Mouse (Mus musculus) embryo, embryonic 9.5 days (tissue): ENCODE measurements around the gene Ccl28.
"Not testable (repeated sequence)": the region's sequence is repeated elsewhere in the genome, so short reads cannot be mapped to it uniquely, and the experiment has no call there.

ENCODE experiments used
- DNase-seq: peaks from one replicate; pipeline ENCODE4 v3.0.0-alpha.2; 2017; ENCODE audit errors: extremely low spot score

Gene Ccl28

DNA sequence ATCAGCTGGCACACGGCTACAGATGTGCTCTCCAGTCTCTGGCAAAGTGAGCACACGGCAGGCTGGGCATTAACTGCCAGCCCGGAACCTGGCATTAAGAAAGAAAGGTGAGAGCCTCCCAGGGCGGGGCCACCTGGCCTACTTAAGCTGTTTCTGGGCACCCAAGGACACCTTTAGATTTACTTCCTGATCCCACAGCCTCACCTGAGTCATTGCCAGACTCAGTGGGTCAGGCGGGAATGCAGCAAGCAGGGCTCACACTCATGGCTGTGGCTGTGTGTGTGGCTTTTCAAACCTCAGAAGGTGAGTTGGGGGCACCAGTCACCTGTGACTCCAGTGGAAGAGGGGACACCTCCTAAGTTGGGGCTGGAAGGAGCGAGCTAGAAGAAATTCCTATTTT is at the start of gene Ccl28:
Gene Ccl28 (plus strand): TSS at position 186 of the 400 bp plus-strand sequence.
- DNase-seq = no peak

DNA sequence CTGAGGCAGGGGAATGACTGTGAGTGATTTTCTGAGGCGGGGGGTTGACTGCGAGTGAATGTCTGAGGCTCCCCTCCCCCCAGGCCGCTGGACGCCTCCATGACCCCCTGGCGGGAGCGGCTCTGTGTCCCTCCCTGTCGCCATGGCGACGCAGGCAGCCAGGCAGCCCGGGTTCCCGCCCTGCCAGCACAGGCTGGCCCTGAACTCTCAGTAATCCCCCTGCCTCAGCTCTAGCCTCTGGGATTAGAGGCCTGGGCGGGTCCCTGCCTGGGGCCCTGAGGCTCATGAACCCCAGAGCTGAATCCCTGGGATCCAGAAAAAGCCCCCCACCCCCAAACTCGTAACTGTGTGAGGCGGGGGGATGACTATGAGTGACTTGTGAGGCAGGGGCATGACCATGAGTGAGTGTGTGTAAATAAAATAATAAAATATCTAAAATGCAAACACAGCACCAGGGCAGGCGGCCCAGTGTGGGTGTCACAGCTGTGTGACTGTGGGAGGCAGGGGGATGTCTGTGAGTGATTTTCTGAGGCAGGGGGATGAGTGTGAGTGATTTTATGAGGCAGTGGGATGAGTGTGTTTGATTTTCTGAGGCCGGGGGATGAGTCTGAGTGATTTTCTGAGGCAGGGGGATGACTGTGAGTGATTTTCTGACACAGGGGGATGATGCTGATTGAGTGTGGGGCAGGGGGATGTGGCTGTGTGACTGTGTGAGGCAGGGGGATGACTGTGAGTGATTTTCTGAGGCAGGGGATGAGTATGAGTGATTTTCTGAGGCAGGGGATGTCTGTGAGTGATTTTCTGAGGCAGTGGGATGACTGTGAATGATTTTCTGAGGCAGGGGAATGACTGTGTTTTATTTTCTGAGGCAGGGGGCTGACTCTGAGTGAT is 27.1 kb upstream of the Ccl28 start:
- peak; percentile 76 for DNase-seq

DNA sequence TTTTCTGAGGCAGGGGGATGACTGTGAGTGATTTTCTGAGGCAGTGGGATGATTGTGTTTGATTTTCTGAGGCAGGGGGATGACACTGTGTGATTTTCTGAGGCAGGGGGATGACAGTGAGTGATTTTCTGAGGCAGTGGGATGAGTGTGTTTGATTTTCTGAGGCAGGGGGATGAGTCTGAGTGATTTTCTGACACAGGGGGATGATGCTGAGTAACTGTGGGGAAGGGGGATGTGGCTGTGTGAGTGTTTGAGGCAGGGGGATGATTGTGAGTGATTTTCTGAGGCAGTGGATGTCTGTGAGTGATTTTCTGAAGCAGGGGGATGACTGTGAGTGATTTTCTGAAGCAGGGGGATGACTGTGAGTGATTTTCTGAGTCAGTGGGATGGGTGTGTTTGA is 25.2 kb upstream of the Ccl28 start:
- DNase-seq = peak; percentile 45

DNA sequence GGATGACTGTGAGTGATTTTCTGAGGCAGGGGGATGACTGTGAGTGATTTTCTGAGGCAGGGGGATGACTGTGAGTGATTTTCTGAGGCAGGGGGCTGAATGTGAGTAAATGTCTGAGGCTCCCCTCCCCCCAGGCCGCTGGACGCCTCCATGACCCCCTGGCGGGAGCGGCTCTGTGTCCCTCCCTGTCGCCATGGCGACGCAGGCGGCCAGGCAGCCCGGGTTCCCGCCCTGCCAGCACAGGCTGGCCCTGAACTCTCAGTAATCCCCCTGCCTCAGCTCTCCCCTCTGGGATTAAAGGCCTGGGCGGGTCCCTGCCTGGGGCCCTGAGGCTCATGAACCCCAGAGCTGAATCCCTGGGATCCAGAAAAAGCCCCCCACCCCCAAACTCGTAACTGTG is 24.6 kb upstream of the Ccl28 start:
- not testable (repeated sequence) for DNase-seq

DNA sequence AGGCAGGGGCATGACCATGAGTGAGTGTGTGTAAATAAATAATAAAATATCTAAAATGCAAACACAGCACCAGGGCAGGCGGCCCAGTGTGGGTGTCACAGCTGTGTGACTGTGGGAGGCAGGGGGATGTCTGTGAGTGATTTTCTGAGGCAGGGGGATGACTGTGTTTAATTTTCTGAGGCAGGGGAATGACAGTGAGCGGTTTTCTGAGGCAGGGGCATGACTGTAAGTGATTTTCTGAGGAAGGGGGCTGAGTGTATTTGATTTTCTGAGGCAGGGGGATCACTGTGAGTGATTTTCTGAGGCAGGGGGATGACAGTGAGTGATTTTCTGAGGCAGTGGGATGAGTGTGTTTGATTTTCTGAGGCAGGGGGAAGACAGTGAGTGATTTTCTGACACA is 24.1 kb upstream of the Ccl28 start:
- DNase-seq = not testable (repeated sequence)

DNA sequence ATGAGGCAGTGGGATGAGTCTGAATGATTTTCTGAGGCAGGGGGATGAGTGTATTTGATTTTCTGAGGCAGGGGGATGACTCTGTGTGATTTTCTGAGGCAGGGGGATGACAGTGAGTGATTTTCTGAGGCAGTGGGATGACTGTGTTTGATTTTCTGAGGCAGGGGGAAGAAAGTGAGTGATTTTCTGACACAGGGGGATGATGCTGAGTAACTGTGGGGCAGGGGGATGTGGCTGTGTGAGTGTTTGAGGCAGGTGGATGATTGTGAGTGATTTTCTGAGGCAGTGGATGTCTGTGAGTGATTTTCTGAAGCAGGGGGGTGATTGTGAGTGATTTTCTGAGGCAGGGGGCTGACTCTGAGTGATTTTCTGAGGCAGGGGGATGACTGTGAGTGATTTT is 23.5 kb upstream of the Ccl28 start:
- peak; percentile 83 for DNase-seq

DNA sequence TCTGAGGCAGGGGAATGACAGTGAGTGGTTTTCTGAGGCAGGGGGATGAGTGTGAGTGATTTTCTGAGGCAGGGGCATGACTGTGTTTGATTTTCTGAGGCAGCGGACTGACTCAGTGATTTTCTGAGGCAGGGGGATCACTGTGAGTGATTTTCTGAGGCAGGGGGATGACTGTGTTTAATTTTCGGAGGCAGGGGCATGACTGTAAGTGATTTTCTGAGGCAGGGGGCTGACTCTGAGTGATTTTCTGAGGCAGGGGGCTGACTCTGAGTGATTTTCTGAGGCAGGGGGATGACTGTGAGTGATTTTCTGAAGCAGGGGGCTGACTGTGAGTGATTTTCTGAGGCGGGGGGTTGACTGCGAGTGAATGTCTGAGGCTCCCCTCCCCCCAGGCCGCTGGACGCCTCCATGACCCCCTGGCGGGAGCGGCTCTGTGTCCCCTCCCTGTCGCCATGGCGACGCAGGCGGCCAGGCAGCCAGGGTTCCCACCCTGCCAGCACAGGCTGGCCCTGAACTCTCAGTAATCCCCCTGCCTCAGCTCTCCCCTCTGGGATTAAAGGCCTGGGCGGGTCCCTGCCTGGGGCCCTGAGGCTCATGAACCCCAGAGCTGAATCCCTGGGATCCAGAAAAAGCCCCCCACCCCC is 20.8 kb upstream of the Ccl28 start:
- DNase-seq = peak; percentile 74

DNA sequence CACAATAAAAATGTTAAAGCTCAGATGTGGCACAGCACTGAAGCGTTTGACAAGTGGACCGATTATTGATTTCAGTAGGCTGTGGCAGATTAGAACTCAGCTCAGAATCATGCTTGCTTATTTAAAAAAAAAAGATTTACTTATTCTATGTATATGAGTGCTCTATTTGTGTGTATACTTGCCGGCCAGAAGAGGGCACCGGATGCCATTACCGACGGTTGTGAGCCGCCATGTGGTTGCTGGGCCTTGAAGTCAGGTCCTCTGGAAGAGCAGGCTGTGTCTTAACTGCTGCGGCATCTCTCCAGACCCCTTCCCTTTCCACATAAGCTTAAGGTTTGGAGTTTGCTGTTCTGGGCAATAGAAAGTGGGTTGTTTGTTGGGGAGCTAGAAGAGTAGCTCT is 19.7 kb upstream of the Ccl28 start:
- DNase-seq = not testable (repeated sequence)

DNA sequence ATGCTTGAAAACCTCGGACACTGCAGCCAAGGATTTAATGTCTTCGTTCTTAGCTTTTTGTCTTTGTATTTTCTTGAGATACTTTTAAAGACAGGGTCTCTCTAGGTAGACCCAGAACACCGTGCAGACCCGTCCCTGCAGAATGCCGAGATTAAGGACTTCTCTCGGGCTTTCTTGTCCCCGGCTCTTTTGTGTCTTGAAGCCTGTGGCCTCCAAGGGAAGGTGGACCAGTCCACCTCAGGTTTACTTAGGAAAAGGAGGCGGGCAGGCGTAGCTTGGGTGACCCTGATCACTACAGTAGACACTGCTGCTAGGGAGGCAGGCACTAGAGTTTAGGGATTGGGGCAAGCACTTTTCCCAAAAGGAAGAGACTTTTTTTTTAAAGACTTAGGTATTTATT is 19.3 kb upstream of the Ccl28 start:
- DNase-seq = not testable (repeated sequence)

DNA sequence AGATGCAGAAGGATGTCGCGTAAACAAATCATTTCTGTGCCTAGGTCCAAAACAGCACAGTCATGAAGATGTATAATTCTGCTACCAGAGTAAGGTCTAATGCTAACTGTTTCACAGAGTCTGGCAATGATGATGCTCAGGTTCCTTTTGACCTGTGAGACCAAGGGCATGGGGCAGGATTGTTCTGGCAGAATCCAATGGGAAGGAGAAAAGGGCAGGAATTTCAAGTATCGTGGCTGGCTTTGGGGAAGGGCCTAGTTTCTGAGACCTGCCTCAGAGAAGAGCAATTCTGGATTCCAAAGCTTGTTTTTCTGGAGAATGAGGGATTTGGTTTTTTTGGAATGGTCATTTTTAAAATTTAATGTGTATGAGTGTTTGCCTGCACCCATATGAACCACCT is 4.8 kb upstream of the Ccl28 start:
- DNase-seq = no peak

DNA sequence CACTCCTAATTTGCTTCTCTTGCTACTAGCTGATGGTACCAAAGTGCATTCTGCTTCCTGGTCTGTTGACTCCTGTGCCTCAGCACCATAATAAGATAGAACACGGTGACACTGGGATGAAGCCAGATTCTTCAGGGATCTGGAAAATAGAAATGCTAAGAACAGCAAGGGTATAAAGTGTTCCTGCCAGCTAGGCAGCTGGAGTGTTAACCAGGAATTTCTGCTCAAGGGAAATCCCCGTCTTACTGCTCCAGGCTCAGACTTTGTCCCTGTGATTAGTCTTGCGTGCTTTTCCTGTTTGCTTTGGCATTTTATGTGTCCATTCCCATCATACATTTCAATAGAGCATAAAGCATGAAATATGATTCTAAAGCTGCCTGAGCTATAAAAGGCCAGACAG is 3.9 kb upstream of the Ccl28 start:
- no peak for DNase-seq

DNA sequence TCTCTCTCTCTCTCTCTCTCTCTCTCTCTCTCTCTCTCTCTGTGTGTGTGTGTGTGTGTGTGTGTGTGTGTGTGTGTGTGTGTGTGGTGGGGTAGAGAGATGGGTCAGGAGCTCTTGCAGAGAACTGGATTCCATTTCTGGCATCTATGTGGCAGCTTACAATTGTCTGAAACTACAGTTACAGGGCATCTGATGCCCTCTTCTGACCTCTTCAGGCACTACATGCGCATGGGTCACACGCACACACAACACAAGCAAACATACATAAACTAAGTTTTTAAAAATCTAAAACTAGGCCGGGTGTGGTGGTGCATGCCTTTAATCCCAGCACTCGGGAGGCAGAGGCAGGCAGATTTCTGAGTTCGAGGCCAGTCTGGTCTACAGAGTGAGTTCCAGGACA is 2.3 kb downstream of the Ccl28 start:
- not testable (repeated sequence) for DNase-seq

DNA sequence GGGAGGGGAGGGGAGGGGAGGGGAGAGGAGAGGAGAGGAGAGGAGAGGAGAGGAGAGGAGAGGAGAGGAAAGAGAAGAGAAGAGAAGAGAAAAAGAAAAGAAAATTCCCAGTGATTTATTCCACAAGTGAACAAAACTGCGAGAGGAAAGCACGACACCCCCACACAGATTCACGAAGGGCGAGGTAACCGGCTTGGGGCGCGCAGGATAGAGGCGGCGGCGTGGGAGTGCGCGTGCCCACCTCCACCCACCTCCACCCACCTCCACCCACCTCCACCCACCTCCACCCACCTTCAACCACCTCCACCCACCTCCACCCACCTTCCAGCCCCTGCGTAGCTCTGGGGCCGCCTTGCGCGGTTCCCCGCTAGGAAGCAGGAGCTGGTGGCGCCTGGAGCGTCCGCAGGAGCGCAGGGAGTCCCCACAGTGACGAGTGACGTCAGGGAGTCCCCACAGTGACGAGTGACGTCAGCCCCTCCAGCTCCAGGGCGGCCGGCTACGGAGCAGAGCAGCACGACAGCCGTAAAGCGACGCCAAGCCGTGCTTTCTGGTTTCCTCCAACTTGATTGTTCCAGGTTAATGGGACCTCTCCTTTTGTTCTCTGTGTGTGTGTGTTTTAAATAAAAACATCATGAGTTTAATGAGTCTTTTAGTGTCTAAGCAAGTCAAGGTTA is 8.0 kb downstream of the Ccl28 start:
- peak; percentile 83 for DNase-seq

DNA sequence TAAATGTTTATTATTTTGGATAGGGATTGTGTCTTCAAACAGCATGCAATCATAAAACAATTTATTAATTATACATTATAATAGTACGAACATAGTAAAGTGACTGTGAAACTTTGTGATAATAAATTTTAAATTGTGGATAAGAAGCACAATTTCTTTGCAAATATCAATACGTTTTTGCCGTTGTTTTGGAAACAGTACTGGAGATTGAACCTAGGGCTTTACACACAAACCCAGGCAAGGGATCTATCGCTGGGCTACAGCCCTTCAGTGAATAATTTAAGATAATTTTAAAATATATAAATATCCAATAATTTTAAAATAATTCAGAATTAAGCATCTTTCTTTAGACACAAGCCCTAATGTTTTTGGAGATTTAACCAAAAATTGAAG is 8.5 kb downstream of the Ccl28 start:
- no peak for DNase-seq

DNA sequence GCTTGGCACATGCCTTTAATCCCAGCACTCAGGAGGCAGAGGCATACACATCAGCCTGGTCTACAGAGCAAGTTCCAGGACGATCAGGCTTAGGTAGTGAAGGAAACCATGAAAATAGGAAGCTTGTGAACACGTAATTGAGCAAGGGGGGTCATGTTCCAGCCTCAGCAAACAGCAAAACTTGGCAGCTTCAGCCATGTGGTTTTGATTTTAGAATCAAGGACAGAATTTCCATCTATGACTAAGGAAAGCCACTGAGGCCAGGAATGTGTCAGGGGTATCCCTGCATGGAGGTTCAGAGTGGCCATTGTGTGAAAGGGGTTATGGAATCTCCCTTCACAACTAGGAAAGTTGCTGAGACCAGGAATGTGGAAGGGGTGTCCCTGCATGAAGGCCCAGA is 11.9 kb downstream of the Ccl28 start:
- no peak for DNase-seq

DNA sequence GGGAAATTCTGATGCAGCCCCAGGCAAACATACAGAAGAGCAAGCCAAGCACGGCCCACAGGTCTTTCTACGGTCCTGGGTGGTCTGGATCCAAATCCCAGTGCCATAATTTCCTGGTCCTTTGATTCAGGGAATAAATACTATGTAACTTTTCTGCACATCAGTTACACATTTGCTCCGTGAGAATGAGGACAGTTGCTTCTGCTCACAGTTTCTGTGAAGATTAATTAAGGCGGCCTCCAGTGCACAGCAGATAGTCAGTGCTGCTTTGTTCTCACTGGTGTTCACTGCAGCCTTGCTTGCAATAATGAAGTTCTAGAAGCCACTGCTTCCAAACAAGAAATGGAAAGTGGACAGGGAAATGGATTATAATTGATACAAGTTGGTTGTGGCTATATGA is 14.2 kb downstream of the Ccl28 start:
- no peak for DNase-seq

DNA sequence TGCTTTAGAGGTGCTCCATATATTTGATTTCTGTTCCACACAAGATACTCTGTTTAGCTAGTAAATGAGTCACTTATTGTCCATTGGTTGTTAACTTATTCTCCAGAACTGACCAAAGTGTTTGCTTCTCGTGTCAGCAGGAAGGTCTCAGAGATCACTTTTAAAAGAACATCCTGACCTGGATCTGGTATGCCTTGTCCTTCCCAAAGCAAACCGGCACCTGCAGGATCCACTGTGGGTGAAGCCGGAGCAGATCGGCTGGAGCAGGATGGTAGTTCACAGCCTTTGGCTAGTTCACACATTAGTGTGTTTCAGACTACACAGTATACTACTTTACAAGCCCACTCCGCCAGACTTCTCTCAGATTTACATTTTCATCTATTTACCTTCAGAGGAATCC is 14.8 kb downstream of the Ccl28 start:
- no peak for DNase-seq

DNA sequence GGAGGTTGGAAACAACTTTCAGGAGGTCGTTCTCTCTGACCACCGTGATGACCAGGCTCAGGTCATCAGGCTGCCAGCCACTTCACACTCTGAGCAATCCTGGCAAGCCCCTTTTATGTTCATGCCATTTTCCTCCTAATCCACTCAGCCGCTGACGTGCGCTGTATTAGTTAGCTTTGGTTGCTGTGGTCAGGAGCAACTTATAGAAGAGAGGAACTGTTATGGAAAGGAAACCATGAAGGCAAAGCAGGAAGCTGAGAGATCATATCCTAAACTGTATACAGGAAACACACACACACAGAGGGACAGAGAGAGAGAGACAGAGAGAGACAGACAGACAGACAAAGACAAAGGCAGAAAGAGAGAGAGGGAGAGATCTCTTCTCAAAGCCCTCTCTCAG is 15.7 kb downstream of the Ccl28 start:
- no peak for DNase-seq

DNA sequence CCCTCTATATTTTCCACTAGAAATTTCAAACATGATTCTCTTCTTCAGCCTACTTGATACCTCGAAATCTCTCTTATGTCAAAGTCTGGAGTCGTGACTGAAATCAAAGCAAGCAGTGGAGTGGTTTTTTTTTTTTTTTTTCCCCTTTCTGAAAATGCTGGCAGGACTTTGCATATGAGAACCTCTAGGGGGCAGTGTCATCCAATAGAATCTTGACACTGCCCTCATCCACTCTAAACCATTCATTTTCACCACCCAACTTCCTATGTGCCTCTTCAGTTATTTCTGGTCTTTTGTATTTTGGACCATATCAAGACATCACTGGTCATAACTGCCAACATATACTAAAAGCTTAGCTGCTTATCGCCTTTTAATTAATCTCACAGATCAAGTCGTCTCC is 16.9 kb downstream of the Ccl28 start:
- peak; percentile 15 for DNase-seq

DNA sequence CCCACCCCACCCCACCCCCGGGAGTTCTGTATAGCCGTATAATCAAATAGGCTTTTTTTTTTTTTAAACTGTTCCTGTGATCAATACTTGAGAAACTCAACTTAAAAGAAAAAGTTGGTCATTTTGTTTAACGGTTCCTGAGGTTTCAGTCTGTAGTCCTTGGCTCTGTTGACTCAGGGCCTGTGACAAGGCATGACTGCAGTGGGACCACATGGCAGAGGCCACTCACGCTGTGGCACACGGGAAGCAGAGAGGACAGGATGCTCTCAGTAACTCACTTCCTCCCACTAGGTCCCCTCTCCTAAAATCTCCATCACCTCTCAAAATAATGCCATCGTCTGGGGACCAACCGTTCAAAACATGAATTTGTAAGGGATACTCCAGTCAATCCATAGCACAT is 17.5 kb downstream of the Ccl28 start:
- DNase-seq = no peak

DNA sequence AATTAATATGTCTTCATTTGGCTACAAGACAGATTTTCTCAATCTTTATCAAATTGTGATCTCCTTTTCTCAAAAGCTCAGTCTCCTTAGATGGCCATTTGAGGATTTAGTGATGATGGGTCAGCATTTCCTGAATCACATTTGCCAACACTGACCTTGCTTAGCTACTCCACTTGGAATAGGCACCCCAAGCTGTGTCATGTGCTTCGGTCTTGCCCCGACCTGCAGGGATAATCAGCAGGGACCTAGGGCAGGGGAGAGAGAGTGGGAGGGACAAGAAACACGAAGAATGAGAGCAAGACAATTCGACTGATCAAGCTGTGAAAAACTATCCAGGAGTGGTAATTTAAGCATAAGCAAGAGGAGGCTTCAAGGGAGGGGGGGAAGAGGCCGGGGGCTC is 21.1 kb downstream of the Ccl28 start:
- DNase-seq = no peak

DNA sequence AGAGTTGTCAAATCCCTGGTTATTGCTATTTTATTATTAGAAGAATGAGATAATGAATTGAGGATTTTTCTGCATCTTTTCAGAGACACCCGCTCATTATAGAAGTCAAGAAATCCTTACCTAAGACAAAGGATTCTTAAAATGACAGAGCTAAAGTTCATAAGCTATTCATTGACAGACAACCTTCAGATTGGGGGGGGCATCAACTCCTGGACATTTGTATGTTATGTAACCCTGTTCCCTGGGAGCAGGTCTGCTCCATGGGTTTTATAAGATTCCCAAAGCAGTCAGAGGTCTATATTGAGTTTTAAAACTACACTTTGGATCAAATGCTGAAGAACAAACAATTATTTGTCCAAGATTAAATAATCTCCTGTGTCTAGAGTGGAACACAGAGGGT is 22.9 kb downstream of the Ccl28 start:
- no peak for DNase-seq
